Mouse (Mus musculus) liver, postnatal 0 days (tissue): ENCODE data around the gene Mb.

Experiments used
- CTCF ChIP-seq: sonication (generic); IDR thresholded peaks from 2 replicates; pipeline ENCODE4 v1.5.1; 2016; ENCODE audit warnings: antibody characterized with exemption, low read depth
- EP300 ChIP-seq: IDR thresholded peaks from 2 replicates; pipeline ENCODE4 v1.6.1; 2016; ENCODE audit warnings: antibody characterized with exemption, low read depth, mild to moderate bottlenecking

DNA sequence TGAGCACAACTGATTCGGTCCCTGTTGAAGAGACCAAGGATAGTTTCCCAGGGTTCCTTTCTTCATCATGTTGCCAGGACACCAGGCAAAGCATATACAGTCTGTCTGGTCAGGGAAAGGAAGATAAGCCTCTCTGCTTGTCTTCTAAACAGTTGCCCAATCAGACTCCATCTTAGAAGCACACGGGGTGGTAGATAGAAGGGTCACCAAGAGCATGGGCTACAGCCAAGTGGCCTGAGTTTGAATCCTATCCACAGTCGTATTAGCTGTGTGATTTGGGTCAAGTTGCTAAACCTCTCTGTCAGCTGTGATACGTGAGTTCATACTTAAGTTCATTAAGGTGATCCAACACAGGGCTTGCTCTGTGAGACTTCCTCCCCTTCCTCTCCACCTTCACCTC lies 30.3 kb downstream of the Mb start:
- TF ChIP-seq CTCF (no peak), EP300 (no peak)
